Mouse (Mus musculus) gastrocnemius, adult 2 months (tissue): ENCODE measurements around the gene Dhx32. TPM values are rescaled to one million over a fixed set of nuclear protein-coding genes. Genes with fewer than 3 reads are reported as not detected.

ENCODE experiments used
- DNase-seq: peaks from one replicate; pipeline ENCODE4 v3.0.0; 2022
- H3K27ac ChIP-seq: fragments of 200-600 bp; 2 replicates; pipeline ENCODE4 v1.8.1; 2022; ENCODE audit warnings: mild to moderate bottlenecking
- H3K4me3 ChIP-seq: fragments of 200-600 bp; 2 replicates; pipeline ENCODE4 v1.8.1; 2022; ENCODE audit warnings: mild to moderate bottlenecking, moderate library complexity
- CTCF ChIP-seq: fragments of 200-600 bp; IDR thresholded peaks from 2 replicates; pipeline ENCODE4 v1.8.1; 2022; ENCODE audit warnings: antibody characterized with exemption, mild to moderate bottlenecking, moderate library complexity
- intact Hi-C: fragments of 180-260 bp; cut with DNase I; formaldehyde crosslinking; loops from one replicate; pipeline ENCODE4 v1.15.1; 2025
- total RNA-seq, 2 experiments: library from RNA; stranded (reverse); gene quantifications; 2 replicates each; pipeline ENCODE4 v1.2.3; 2021

Gene Dhx32
- total RNA-seq, 2 experiments from 2014 or later, result 33.7 to 50.1 TPM

DNA sequence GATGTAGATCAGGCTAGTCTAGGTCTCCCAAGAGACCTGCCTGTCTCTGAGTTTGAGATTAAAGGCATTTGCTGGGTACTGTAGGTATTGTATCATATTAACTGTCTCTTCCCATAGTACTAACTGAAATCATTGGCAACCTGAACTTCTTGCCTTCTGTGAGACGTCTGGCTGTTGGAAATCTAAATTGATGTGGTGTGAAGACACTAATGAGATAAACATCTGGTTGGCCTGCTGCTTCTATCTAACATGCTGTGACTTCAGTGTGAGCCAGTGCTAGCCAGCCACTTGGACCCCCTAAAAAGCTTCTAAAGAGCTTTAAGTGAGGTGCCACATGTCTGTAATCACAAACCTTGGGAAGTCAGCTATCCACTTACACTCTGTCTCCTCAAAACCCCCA lies 10.2 kb upstream of the Dhx32 start:
- intact Hi-C loops, result no loop called here
- peak overlapping the region; percentile 95 for H3K27ac ChIP-seq
- no peak for DNase-seq
- TF ChIP-seq CTCF, result no peak
- H3K4me3 ChIP-seq, result no peak overlapping the region

DNA sequence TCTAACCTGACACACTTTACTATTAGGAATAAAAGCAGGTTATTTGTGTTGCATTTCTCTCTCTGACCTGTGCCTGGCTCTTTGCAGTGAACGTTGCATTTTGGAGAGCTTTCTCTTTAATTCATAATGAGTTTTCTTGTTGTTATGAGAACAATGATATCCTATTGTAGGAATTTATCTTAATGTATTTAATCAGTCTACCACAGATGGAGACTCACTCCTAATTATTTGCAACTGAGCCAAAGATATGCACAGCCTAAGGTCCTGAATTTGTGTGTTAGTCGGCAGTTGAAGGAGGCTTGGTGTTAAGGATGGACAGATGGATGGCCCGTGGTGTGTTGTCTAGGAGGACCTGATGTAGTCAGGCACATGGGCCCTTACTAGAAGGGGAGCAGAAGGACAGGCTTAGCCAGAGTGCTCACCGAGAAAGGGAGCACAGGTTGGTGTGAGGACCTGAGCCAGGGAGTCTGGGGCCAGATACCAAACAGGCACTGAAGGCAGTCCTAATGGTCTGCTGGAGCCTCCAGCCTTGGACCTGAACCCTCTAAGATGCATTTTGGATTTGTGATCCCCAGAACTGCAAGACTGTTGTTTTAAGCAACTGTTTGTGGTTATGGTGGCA lies 8.2 kb upstream of the Dhx32 start:
- Histone ChIP-seq H3K4me3 (no peak overlapping the region), H3K27ac (no peak overlapping the region)
- no peak for TF ChIP-seq CTCF
- no peak for DNase-seq
- intact Hi-C loops, result no loop called here

DNA sequence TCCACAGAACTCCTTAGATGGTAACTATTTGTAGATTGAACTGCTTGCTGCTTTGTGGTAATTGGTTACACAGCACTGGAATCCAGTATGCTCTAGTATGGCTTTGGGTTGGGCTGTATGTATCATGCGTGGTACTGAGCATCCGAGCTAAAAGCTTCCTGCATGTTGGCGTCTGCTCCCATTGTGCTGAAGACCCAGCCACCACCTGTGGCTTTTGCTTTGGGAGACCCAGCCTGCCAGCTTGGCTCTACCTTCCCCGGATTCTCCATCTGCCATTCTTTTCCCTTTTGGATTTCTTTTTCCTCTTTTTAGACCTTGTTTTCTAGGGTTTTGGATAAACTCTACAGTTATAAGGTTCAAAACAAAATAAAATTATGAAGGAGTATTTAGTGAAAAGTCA lies 7.6 kb upstream of the Dhx32 start:
- Histone ChIP-seq H3K27ac (no peak overlapping the region), H3K4me3 (no peak overlapping the region)
- DNase-seq, result no peak
- no peak for TF ChIP-seq CTCF
- intact Hi-C loops, result no loop called here

DNA sequence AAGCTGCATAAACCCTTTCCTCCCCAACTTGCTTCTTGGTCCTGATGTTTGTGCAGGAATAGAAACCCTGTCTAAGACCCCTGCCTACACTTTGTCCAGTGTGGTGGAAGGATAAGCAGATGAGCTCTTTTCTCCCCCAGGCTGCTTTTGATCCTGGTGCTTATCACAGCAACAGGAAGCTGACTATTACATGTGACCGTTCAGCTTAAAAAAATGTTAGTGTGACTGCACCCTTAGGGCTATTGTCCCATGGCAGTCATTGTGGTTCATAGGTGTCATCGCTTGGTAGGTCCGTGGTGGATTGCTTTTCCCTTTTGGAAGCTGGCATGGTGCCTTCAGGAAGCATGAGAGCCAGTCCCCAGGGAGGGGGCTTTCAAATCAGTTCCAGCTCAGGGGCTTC lies 5.6 kb upstream of the Dhx32 start:
- no peak for DNase-seq
- intact Hi-C loops, result no loop called here
- H3K4me3 ChIP-seq, result no peak overlapping the region
- no peak overlapping the region for H3K27ac ChIP-seq
- no peak for TF ChIP-seq CTCF

DNA sequence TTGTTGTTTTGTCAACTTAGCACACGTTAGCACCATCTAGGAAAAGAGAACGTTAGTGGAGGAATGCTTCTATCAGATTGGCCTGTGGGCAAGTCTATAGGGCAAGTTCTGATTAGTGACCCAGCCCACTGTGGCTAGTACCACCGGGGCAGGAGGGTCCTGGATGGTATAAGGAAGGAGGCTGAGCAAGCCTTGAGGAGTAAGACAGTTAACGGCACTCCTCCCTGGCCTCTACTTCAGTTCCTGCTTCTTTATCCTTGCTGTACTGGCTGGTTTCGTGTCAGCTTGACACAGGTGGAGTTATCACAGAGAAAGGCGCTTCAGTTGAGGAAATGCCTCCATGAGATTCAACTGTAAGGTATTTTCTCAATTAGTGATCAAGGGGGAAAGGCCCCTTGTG lies 5.0 kb upstream of the Dhx32 start:
- intact Hi-C loops, result no loop called here
- TF ChIP-seq CTCF, result no peak
- Histone ChIP-seq H3K4me3 (no peak overlapping the region), H3K27ac (no peak overlapping the region)
- DNase-seq, result no peak

DNA sequence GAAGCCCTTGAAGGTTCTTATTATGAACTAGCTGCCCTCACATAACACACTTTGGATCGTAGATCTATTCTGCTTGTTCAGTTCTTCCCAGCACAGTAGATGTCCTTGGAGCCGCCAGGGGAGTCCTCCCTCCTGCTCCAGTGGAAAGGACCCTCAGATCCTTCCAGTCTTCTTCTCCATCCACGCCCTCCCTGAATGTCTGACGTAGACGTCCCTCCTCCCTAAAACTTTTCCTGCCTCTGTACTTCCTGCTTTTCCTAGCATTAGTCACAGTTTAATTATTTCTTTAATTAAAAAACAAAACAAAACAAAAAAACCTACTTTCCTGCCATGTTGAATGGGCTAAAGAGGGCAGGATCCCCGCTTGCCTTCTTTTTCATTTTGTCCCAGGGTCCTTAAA lies 535 bp downstream of the Dhx32 start:
- DNase-seq, result no peak
- H3K27ac ChIP-seq, result peak overlapping the region; percentile 78; the same call in 1 of the 2 replicates
- H3K4me3 ChIP-seq, result peak overlapping the region; percentile 23; the same call in 1 of the 2 replicates
- intact Hi-C loops, result loop anchor here (2.0 kb wide), 1 partner anchor 111 kb away; no protein-coding TSS in a partner anchor
- TF ChIP-seq CTCF, result no peak

DNA sequence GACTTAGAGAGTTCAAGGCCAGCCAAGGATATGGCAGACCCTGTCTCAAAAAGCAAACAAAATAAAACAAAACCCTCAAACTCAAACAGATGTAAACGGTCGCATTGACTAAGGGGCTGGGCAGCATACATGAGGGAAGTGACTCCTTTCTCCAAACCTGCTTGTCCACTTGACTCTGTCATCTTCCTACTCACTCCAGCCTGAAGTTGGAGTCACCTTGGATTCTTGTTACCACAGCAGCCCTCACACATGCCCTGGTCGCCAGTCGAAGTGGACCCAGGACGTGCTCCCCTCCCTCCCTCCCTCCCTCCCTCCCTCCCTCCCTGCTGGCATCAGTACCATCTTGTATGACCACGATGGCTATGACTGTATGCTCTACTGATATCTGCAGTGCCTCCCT lies 943 bp downstream of the Dhx32 start:
- intact Hi-C loops, result no loop called here
- no peak for TF ChIP-seq CTCF
- H3K4me3 ChIP-seq, result no peak overlapping the region
- H3K27ac ChIP-seq, result no peak overlapping the region; the same call in 1 of the 2 replicates
- no peak for DNase-seq

DNA sequence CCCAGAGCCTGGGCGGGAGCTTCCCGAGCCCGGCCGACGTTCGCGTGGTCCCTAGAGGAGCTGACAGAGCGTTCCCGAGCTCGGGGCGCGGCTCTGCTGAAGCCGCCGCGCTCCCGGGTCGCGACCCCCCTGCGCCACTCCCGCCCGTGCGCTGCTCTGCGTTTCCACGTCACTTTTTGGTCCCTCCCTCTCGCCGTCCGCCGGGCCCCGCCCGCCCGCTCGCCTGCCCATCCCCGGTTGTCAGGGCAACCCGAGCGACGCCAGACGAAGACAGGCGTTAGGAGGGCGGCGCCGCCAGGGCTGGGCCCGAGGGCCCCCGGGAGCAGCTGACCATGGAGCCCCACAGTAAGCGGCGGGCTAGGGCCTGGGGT lies 5.9 kb downstream of the Dhx32 start, which contains the start of gene Fank1:
TSS of gene Fank1 (plus strand) at position 236 of the 371 bp plus-strand sequence.
- Histone ChIP-seq H3K27ac (peak within 1 kb of the TSS; percentile 97), H3K4me3 (peak within 1 kb of the TSS; percentile 76)
- intact Hi-C loops, result loop anchor here (2.0 kb wide), 1 partner anchor 68 kb away; the partner anchor contains the start of gene Bccip
- no peak; the same call in 1 of the 2 replicates for TF ChIP-seq CTCF
- peak; percentile 94 for DNase-seq

DNA sequence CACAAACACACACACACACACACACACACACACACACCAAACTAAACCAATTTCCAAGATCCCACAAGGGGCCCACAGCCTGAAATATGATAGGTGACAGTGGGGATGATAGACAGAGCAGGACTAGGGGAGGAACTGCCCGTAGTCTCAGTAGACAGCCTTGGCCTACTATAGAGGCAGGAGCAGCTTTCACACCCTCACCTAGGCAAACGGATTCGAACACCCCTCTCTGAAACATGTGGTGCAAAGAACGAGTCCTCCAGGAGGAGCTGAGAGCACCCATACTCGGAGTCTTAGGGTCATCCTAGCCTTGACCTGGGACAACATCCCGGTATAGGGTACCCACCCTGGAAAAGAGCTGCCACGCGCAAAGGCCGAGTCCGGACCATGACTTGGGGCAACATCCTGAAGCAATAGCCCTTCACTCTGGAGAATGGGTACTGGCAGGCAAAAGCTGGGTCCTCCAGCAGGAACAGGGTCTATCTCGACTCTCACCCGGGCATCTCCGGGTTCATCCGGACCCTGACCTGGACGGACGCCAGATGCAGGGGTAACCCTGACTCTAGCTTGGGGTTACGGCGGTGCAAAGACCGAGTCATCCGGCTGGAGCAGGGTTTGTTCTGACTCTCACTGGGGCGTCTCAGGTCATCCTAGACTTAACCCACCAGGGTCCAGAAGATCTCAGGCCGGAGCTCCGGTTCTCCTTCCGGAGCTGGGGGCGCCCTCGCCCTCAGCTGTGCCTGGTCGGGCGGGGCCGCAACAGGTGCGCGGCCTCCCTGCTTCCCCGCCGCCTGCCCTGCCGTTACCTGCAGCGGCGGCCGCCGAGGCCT lies 6.5 kb downstream of the Dhx32 start:
- Histone ChIP-seq H3K27ac (peak overlapping the region; percentile 97), H3K4me3 (peak overlapping the region; percentile 76)
- DNase-seq, result no peak
- intact Hi-C loops, result loop anchor here (2.0 kb wide), 1 partner anchor 67 kb away; the partner anchor contains the start of gene Bccip
- no peak; the same call in 1 of the 2 replicates for TF ChIP-seq CTCF

DNA sequence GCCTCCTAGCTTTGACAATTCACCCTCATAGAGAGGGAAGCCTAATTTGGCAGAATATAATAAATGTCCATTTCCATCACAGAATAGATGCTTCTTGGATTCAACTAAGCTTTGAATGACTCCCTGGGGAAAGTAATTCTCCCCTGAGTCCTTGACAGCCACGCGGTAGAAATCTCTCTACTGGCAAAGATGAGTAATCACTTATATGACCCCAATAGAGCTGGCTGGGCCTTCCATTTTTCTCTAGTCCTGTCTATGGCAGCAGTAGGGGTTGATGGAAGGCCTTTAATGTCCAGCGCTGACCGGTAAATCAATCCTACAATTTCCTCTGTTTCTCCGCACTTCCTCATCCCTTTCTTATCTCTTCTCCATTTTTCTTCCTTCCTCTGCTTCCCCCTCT lies 7.3 kb downstream of the Dhx32 start:
- H3K27ac ChIP-seq, result peak overlapping the region; percentile 97
- intact Hi-C loops, result no loop called here

DNA sequence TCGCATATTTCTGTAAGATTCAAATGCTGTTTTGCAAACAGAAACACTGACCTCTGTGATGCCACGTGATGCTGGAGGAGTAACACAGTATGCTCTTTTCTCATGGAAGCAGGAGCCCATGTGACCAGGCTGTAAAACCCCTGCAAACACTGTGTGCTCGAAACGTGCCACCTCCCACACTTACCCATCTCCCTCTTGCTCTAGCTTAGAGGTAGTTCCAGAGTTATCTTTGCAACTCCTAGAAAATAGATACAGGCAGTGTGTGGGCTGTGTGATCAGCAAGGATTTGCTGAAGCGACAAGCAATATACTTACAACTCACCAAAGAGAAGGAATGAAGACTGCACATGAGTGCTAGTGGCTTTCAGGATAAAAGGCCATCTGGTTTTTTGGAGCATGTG lies 14.0 kb downstream of the Dhx32 start:
- no peak for DNase-seq
- H3K4me3 ChIP-seq, result no peak overlapping the region
- intact Hi-C loops, result no loop called here
- TF ChIP-seq CTCF, result no peak
- no peak overlapping the region for H3K27ac ChIP-seq

More for the DNA sequence above, 7.3 kb downstream of the Dhx32 start:
- DNase-seq, result no peak
- peak overlapping the region; percentile 76 for H3K4me3 ChIP-seq
- TF ChIP-seq CTCF, result no peak

DNA sequence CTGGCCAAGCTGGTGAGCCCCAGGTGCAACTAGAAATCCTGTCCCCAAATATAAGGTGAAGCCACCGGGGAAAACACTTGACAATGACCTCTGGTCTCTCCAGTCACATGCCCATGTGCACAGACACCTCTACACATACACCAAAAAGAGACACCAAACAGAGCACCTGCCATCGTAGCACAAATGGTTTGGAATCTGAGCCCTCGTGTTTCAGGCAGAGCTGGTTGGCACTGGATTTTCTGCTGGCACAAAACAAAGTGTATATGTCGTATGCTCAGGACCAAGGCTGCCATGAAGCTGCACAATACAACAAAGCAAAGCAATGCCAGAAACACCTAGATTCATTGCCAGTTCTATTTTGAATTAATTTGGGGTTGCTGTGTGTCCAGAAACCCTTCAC lies 14.5 kb downstream of the Dhx32 start:
- Histone ChIP-seq H3K4me3 (no peak overlapping the region), H3K27ac (no peak overlapping the region)
- no peak for DNase-seq
- intact Hi-C loops, result no loop called here
- TF ChIP-seq CTCF, result no peak

DNA sequence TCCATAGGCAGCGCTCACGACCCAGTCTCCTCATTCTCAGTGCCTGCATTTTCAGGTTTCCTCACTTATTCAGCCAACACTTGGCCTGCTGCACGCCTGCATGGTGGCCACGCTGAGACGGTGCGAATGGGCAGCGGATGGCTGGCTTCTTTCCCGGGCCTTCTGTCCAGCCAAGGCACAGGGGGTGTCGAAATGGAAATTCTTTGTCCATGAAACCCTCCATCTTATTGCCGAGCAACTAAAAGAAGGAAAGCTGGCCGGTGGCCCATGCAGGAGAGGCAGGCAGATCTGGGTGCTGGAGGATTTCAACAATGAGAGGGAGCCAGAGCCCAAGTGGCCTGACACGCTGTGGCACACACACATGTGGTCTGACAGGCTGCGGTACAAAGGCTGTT lies 16.7 kb downstream of the Dhx32 start:
- intact Hi-C loops, result no loop called here
- peak overlapping the region; percentile 76 for H3K27ac ChIP-seq
- DNase-seq, result peak; percentile 91
- peak overlapping the region; percentile 19; the same call in 1 of the 2 replicates for H3K4me3 ChIP-seq
- no peak for TF ChIP-seq CTCF
